Mouse (Mus musculus) CH12.LX (cell line): ENCODE measurements around the gene Gm10643. TPM values are rescaled to one million over a fixed set of nuclear protein-coding genes. Genes with fewer than 3 reads are reported as not detected.

Experiments
- DNase-seq: peaks from one replicate; pipeline ENCODE4 v3.0.0-alpha.2; 2013; ENCODE audit errors: extremely low read depth
- H3K27ac ChIP-seq: 2 replicates; pipeline ENCODE4 v1.5.1; 2012; ENCODE audit warnings: low read depth, mild to moderate bottlenecking, control low read depth, moderate library complexity; ENCODE audit not compliant: insufficient read depth
- H3K27me3 ChIP-seq: replicated peaks from 2 replicates; pipeline ENCODE3; 2012; ENCODE audit warnings: inconsistent platforms
- H3K36me3 ChIP-seq, 2 experiments: replicated peaks in 1 of 2; 2 replicates each; pipeline versions ENCODE3 to v1.6.1; 2012; ENCODE audit warnings: inconsistent platforms in 1 of 2, low read length in 1 of 2, mild to moderate bottlenecking in 1 of 2, mixed read lengths in 1 of 2, moderate library complexity in 1 of 2; ENCODE audit not compliant: control insufficient read depth in 1 of 2, insufficient read depth in 1 of 2
- H3K4me1 ChIP-seq, 2 experiments: 2 replicates each; pipeline ENCODE4 v1.6.1; 2012; ENCODE audit warnings: inconsistent platforms in 1 of 2, moderate library complexity in 1 of 2; ENCODE audit not compliant: insufficient read depth in 2 of 2, control insufficient read depth in 1 of 2
- H3K4me2 ChIP-seq: 2 replicates; pipeline ENCODE4 v1.6.1; 2012; ENCODE audit warnings: low read depth, mild to moderate bottlenecking, control low read depth; ENCODE audit not compliant: poor library complexity, insufficient read depth, severe bottlenecking
- H3K4me3 ChIP-seq, 3 experiments: fragments of 150-350 bp in 1 of 3; sonication (generic) in 1 of 3; replicated peaks in 1 of 3; 2 replicates each; pipeline versions ENCODE3 to v1.5.1; 2011 to 2012; ENCODE audit warnings: low read depth in 2 of 3, low read length in 2 of 3, mild to moderate bottlenecking in 2 of 3, moderate library complexity in 2 of 3, control low read depth in 1 of 3, improper control_type of control experiment in 1 of 3, inconsistent platforms in 1 of 3, mixed read lengths in 1 of 3; ENCODE audit not compliant: poor library complexity in 1 of 3
- H3K79me2 ChIP-seq: replicated peaks from 2 replicates; pipeline ENCODE4 v1.6.1; 2012; ENCODE audit warnings: mild to moderate bottlenecking, moderate library complexity; ENCODE audit not compliant: control insufficient read depth, poor library complexity, insufficient read depth, severe bottlenecking; ENCODE audit errors: extremely low read depth
- H3K9ac ChIP-seq: 2 replicates; pipeline ENCODE4 v1.6.1; 2012; ENCODE audit warnings: low read depth, mild to moderate bottlenecking, control low read depth, moderate library complexity; ENCODE audit not compliant: insufficient read depth
- H3K9me3 ChIP-seq: replicated peaks from 2 replicates; pipeline ENCODE3; 2012; ENCODE audit warnings: low read length, inconsistent platforms, mixed read lengths
- BHLHE40 ChIP-seq: IDR thresholded peaks from 2 replicates; pipeline ENCODE4 v1.6.1; 2011; ENCODE audit warnings: mild to moderate bottlenecking, low read depth, low read length, improper control_type of control experiment
- CHD1 ChIP-seq: IDR thresholded peaks from 2 replicates; pipeline ENCODE4 v1.6.1; 2012; ENCODE audit warnings: low read depth, low read length, improper control_type of control experiment, inconsistent platforms
- CTCF ChIP-seq, 2 experiments: IDR thresholded peaks in 1 of 2; conservative IDR thresholded peaks in 1 of 2; 2 replicates each; pipeline ENCODE4 v1.5.1; 2011 to 2012; ENCODE audit warnings: low read depth in 2 of 2, low read length in 2 of 2, improper control_type of control experiment in 1 of 2, inconsistent platforms in 1 of 2, mild to moderate bottlenecking in 1 of 2, moderate library complexity in 1 of 2
- EP300 ChIP-seq: IDR thresholded peaks from 2 replicates; pipeline ENCODE4 v1.6.1; 2011; ENCODE audit warnings: low read length, improper control_type of control experiment
- ETS1 ChIP-seq: conservative IDR thresholded peaks from 2 replicates; pipeline ENCODE4 v1.6.1; 2012; ENCODE audit warnings: low read depth, mild to moderate bottlenecking, inconsistent platforms, low read length, improper control_type of control experiment, moderate library complexity
- HCFC1 ChIP-seq: IDR thresholded peaks from 2 replicates; pipeline ENCODE4 v1.6.1; 2012; ENCODE audit warnings: low read depth, mild to moderate bottlenecking, inconsistent platforms, low read length, improper control_type of control experiment
- IRF4 ChIP-seq: IDR thresholded peaks from 2 replicates; pipeline ENCODE4 v1.6.1; 2014; ENCODE audit warnings: low read depth, mild to moderate bottlenecking, inconsistent platforms, low read length, improper control_type of control experiment
- JUN ChIP-seq: IDR thresholded peaks from 2 replicates; pipeline ENCODE4 v1.6.1; 2011; ENCODE audit warnings: low read depth, mild to moderate bottlenecking, low read length, improper control_type of control experiment, moderate library complexity; ENCODE audit not compliant: insufficient read depth
- JUND ChIP-seq: conservative IDR thresholded peaks from 2 replicates; pipeline ENCODE4 v1.6.1; 2011; ENCODE audit warnings: low read depth, low read length, improper control_type of control experiment
- KAT2A ChIP-seq: IDR thresholded peaks from 2 replicates; pipeline ENCODE4 v1.6.1; 2012; ENCODE audit warnings: low read length, improper control_type of control experiment, inconsistent platforms; ENCODE audit not compliant: insufficient replicate concordance
- MAFK ChIP-seq: IDR thresholded peaks from 2 replicates; pipeline ENCODE4 v1.6.1; 2011; ENCODE audit warnings: low read length, improper control_type of control experiment; ENCODE audit not compliant: insufficient replicate concordance
- MAX ChIP-seq: IDR thresholded peaks from 2 replicates; pipeline ENCODE4 v1.6.1; 2011; ENCODE audit warnings: low read length, improper control_type of control experiment
- MEF2A ChIP-seq: IDR thresholded peaks from 2 replicates; pipeline ENCODE4 v1.6.1; 2014; ENCODE audit warnings: low read depth, mild to moderate bottlenecking, inconsistent platforms, low read length, improper control_type of control experiment, borderline replicate concordance
- MYC ChIP-seq: IDR thresholded peaks from 2 replicates; pipeline ENCODE4 v1.6.1; 2011; ENCODE audit warnings: low read depth, mild to moderate bottlenecking, improper control_type of control experiment, low read length
- NELFE ChIP-seq: IDR thresholded peaks from 2 replicates; pipeline ENCODE4 v1.6.1; 2011; ENCODE audit warnings: low read depth, low read length, improper control_type of control experiment
- RAD21 ChIP-seq: IDR thresholded peaks from 2 replicates; pipeline ENCODE4 v1.6.1; 2011; ENCODE audit warnings: low read depth, mild to moderate bottlenecking, low read length, improper control_type of control experiment, moderate library complexity
- RCOR1 ChIP-seq: conservative IDR thresholded peaks from 2 replicates; pipeline ENCODE4 v1.6.1; 2012; ENCODE audit warnings: low read depth, mild to moderate bottlenecking, inconsistent platforms, low read length, improper control_type of control experiment
- SIN3A ChIP-seq: IDR thresholded peaks from 2 replicates; pipeline ENCODE4 v1.6.1; 2012; ENCODE audit warnings: low read length, improper control_type of control experiment, inconsistent platforms
- SMC3 ChIP-seq: IDR thresholded peaks from 2 replicates; pipeline ENCODE4 v1.6.1; 2011; ENCODE audit warnings: low read depth, low read length, improper control_type of control experiment
- TBP ChIP-seq: conservative IDR thresholded peaks from 2 replicates; pipeline ENCODE4 v1.6.1; 2011; ENCODE audit warnings: low read depth, low read length, improper control_type of control experiment
- UBTF ChIP-seq: IDR thresholded peaks from 2 replicates; pipeline ENCODE4 v1.6.1; 2012; ENCODE audit warnings: low read depth, mild to moderate bottlenecking, inconsistent platforms, low read length, improper control_type of control experiment, moderate library complexity
- USF1 ChIP-seq: IDR thresholded peaks from 2 replicates; pipeline ENCODE4 v1.6.1; 2014; ENCODE audit warnings: low read depth, mild to moderate bottlenecking, inconsistent platforms, low read length, improper control_type of control experiment
- ZC3H11A ChIP-seq: IDR thresholded peaks from 2 replicates; pipeline ENCODE4 v1.6.1; 2012; ENCODE audit warnings: low read depth, mild to moderate bottlenecking, inconsistent platforms, low read length, improper control_type of control experiment
- ZKSCAN1 ChIP-seq: IDR thresholded peaks from 2 replicates; pipeline ENCODE4 v1.6.1; 2012; ENCODE audit warnings: low read depth, inconsistent platforms, low read length, improper control_type of control experiment, borderline replicate concordance
- ZNF384 ChIP-seq: IDR thresholded peaks from 2 replicates; pipeline ENCODE4 v1.6.1; 2012; ENCODE audit warnings: low read depth, low read length, improper control_type of control experiment, inconsistent platforms
- dilution Hi-C: fragments of 300-500 bp; cut with MboI; formaldehyde crosslinking; loops from 2 replicates; pipeline ENCODE4 v1.14.3; 2020; ENCODE audit warnings: low sequenced_read_pairs; ENCODE audit not compliant: extremely low pct_unique_long_range_greater_than_20kb, extremely low pct_ligation_motif_present
- in situ Hi-C: fragments of 300-500 bp; cut with MboI; formaldehyde crosslinking; loops from 3 replicates; pipeline ENCODE4 v1.14.3; 2019; ENCODE audit warnings: low sequenced_read_pairs, low pct_ligation_motif_present, low pct_unique_long_range_greater_than_20kb, mixed read lengths
- polyA plus RNA-seq: library from polyadenylated mRNA; unstranded; fragments of >175 nt; gene quantifications from 2 replicates; pipeline ENCODE4 v1.2.1, GENCODE M21; 2012; ENCODE audit warnings: low read depth; ENCODE audit not compliant: insufficient read length
- total RNA-seq, 2 experiments: library from RNA; depleted of rRNA; stranded (reverse); fragments of 300-350 nt in 1 of 2; fragments of >200 nt in 1 of 2; gene quantifications; 2 replicates each; pipeline ENCODE4 v1.2.3; 2012 to 2014

Gm10643 gene
- total and polyA plus RNA-seq, 3 experiments: 0.14 to 0.76 (median 0.42) TPM

DNA sequence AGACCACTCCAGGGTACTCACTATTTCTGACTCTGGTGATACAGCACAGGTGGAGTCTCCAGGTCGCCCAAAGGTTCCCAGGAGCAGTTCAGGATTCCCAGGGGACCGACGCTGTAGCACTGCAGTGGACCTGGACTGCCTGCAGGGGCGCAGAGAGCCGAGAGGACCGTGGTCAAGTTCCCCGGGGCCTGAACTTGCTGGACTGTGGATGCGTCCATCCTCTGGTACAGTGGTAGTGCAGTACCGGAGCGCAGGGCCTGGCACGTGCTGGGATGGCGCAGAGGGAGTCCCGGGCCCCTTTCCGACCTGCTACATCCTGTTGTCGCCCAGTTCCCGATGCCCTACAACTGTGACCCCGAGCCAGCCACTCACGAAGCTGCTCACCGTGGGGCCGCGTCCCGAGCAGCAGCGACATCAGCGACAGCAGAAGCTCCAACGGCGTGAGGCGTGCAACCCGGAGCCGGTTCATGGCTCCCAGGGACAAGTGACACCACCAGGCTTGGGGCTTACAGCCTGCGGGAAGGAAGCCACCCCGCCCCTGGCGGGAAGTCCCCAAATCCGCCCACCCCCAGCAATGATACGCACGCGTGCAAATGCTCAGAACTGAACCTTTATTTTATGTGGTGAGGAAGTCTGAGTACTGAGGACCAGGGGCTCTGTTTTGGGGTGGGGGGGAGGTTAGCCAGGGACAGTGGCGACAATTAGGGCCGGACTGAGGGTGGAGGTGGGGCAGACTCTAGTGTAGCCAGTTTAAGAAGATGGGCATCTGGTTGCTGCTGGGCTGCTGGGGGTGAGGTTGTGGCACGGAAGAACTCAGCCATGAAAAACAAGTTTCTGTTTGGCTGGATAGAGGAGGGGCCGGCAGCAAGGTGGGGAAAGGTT is 22.6 kb downstream of the Gm10643 start, which contains the start of gene Il27ra (continued):
- TF ChIP-seq ZKSCAN1: no peak

DNA sequence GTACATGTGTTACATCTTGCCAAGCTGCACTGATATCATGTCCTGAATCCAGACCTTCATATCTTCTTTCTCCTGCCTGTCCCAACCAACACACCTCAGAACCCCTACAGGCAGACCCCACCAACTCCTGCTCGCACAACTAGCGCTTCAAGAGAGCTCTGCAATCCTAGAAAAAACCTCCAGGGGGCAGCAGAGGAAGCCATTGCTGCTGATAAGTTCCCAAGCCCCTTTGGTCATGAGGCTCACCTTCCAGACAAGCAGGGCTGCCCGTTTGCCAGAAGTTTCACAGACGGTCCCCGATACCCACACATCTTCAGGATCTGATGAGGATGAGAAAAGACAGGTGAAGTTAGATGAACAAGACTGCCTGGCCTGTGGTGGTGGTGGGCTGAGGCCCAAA is 25.9 kb downstream of the Gm10643 start:
- Histone ChIP-seq H3K27me3 (peaks cover 4% of the 10 kb centered on the region), H3K9me3 (no peaks in the 10 kb centered on the region), H3K9ac (no peak overlapping the region), H3K4me3 (no peak overlapping the region), H3K4me2 (no peak overlapping the region), H3K79me2 (no peaks in the 10 kb centered on the region), H3K36me3 (peaks cover 0 to 31% of the 10 kb centered on the region in 2 experiments), H3K4me1 (peaks cover 6 to 20% of the 10 kb centered on the region in 2 experiments), H3K27ac (no peak overlapping the region)
- peak; percentile 75 for DNase-seq
- dilution Hi-C loops: no loop called here
- in situ Hi-C loops: loop anchor here (5.0 to 25.0 kb wide), 2 partner anchors 133 to 298 kb away; no protein-coding TSS in a partner anchor
- TF ChIP-seq CTCF (conservative IDR thresholded peaks at IDR 0.05 in 1 of 2, IDR thresholded peaks at IDR 0.05 in 1 of 2; ENCODE audit: low read depth in 2 of 2, low read length in 2 of 2) (peak; percentile 73 to 93), SIN3A (no peak), SMC3 (peak; percentile 91), MYC (no peak), ZNF384 (no peak), RAD21 (peak; percentile 90), ZKSCAN1 (no peak), TBP (no peak), MAX (no peak), RCOR1 (no peak), ZC3H11A (peak; percentile 57), JUN (no peak), HCFC1 (no peak), EP300 (no peak), BHLHE40 (no peak)

DNA sequence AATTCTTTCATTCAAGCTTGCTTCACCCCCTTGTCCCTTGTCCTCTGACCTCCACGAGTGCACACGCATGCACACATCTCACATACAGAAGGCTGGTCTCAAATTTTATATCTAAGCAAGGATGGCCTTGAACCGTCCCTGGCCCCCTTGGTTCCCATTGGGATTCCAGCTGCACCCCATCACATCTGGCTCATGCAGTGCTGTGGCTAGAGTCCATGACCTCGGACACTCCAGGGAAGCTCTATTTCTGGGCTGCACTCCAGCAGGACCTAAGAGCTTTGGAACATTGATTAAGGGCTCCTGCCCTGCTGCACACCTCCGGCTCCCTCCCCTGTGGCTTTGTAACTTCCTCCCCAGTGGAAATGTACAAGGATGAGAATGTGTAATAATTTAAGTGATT is 26.9 kb downstream of the Gm10643 start:
- H3K79me2 ChIP-seq: no peaks in the 10 kb centered on the region
- H3K36me3 ChIP-seq: peaks cover 0 to 40% of the 10 kb centered on the region in 2 experiments
- no peaks in the 10 kb centered on the region for H3K27me3 ChIP-seq
- H3K27ac ChIP-seq: no peak overlapping the region
- H3K9ac ChIP-seq: no peak overlapping the region
- in situ Hi-C loops (loop anchor here (5.0 to 25.0 kb wide), 2 partner anchors 134 to 299 kb away; no protein-coding TSS in a partner anchor), dilution Hi-C loops (no loop called here)
- TF ChIP-seq ZNF384 (no peak), ETS1 (no peak), SIN3A (no peak), KAT2A (no peak), IRF4 (no peak), UBTF (no peak), MAFK (no peak), MEF2A (no peak), RCOR1 (no peak), JUND (no peak), USF1 (no peak), NELFE (no peak), CHD1 (no peak)
- H3K9me3 ChIP-seq: no peaks in the 10 kb centered on the region
- no peak for DNase-seq
- no peak overlapping the region for H3K4me2 ChIP-seq
- peaks cover 6 to 19% of the 10 kb centered on the region in 2 experiments for H3K4me1 ChIP-seq
- H3K4me3 ChIP-seq: no peak overlapping the region
